Mouse (Mus musculus) midbrain, embryonic 15.5 days (tissue): ENCODE measurements at regions not wholly inside any gene's neighbourhood (a gene's known extent, or its start where the extent isn't known, plus 50 kb on each side); places are given as distances from the start of the nearest gene placed in this dataset.

Experiments
- ATAC-seq: fragments of 200-750 bp; cut with Nextera tagmentation; replicated peaks from 2 replicates; pipeline ENCODE4 v1.8.0; 2017; ENCODE audit warnings: moderate TSS enrichment
- H3K27ac ChIP-seq: fragments of 300-500 bp; sonication (generic); 2 replicates; pipeline ENCODE4 v1.5.1; 2015; ENCODE audit warnings: mild to moderate bottlenecking, inconsistent platforms
- H3K27me3 ChIP-seq: fragments of 300-500 bp; sonication (generic); replicated peaks from 2 replicates; pipeline ENCODE4 v1.6.1; 2015; ENCODE audit warnings: inconsistent platforms
- H3K36me3 ChIP-seq: fragments of 300-500 bp; sonication (generic); replicated peaks from 2 replicates; pipeline ENCODE4 v1.6.1; 2015; ENCODE audit warnings: inconsistent platforms
- H3K4me1 ChIP-seq: fragments of 300-500 bp; sonication (generic); 2 replicates; pipeline ENCODE4 v1.6.1; 2015; ENCODE audit warnings: inconsistent platforms
- H3K4me2 ChIP-seq: fragments of 300-500 bp; sonication (generic); 2 replicates; pipeline ENCODE4 v1.6.1; 2015; ENCODE audit warnings: inconsistent platforms, mild to moderate bottlenecking, moderate library complexity
- H3K4me3 ChIP-seq: fragments of 300-500 bp; sonication (generic); 2 replicates; pipeline ENCODE4 v1.5.1; 2015; ENCODE audit warnings: mild to moderate bottlenecking, inconsistent platforms
- H3K9ac ChIP-seq: fragments of 300-500 bp; sonication (generic); 2 replicates; pipeline ENCODE4 v1.6.1; 2015; ENCODE audit warnings: mild to moderate bottlenecking, inconsistent platforms
- H3K9me3 ChIP-seq: fragments of 300-500 bp; sonication (generic); 2 replicates; pipeline ENCODE4 v1.6.1; 2016; ENCODE audit warnings: inconsistent platforms
- WGBS: fragments of 180-500 bp; shearing (Covaris S2); methylation state at CpG from one replicate; pipeline ENCODE4 v1.1.7; 2015; ENCODE audit warnings: mixed read lengths; 5-methylcytosine and 5-hydroxymethylcytosine counted together

- no peak overlapping the region for H3K4me3 ChIP-seq
- H3K27me3 ChIP-seq = no peaks in the 10 kb centered on the region
- no peaks in the 10 kb centered on the region for H3K4me1 ChIP-seq
- no peak for ATAC-seq
- no peaks in the 10 kb centered on the region for H3K36me3 ChIP-seq
- no peaks in the 10 kb centered on the region for H3K9me3 ChIP-seq
- no peak overlapping the region for H3K4me2 ChIP-seq
- WGBS = 71% methylated on average over 6 of the region's 6 CpGs
- H3K27ac ChIP-seq = no peak overlapping the region
- no peak overlapping the region for H3K9ac ChIP-seq
These were observed 193.0 kb upstream of the Itga4 start for GRCm38 (mm10) chr2:79062196-79062636.

GRCm38 (mm10) chr2:79063641-79064040 is 191.6 kb upstream of the Itga4 start:
- 95% methylated on average over 2 of the region's 2 CpGs for WGBS
- Histone ChIP-seq H3K4me3 (no peak overlapping the region), H3K27me3 (no peaks in the 10 kb centered on the region), H3K4me2 (no peak overlapping the region), H3K36me3 (no peaks in the 10 kb centered on the region), H3K9ac (no peak overlapping the region), H3K9me3 (no peaks in the 10 kb centered on the region), H3K27ac (no peak overlapping the region), H3K4me1 (no peaks in the 10 kb centered on the region)
- no peak for ATAC-seq

DNA sequence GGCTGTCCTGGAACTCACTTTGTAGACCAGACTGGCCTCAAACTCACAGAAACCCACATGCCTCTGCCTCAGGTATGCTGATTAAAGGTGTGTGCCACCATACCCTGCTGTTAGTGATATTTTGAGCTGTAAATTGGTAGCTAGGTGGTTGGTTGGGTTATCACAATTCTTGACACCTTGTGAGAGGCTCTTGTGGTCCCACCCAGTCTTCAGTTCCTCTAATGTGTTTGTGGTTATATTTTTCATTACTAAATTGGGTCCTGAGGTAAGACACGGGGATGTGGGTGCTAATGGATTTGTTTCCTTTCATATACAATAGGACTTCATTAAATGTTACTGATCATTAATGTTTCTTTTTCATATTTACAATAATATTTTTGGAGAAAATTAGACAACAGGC is 189.9 kb upstream of the Itga4 start:
- 93% methylated on average over 1 of the region's 1 CpGs for WGBS
- H3K4me1 ChIP-seq = no peaks in the 10 kb centered on the region
- ATAC-seq = no peak
- H3K4me3 ChIP-seq = no peak overlapping the region
- no peak overlapping the region for H3K4me2 ChIP-seq
- no peak overlapping the region for H3K27ac ChIP-seq
- no peaks in the 10 kb centered on the region for H3K9me3 ChIP-seq
- no peak overlapping the region for H3K9ac ChIP-seq
- no peaks in the 10 kb centered on the region for H3K36me3 ChIP-seq
- H3K27me3 ChIP-seq = no peaks in the 10 kb centered on the region

DNA sequence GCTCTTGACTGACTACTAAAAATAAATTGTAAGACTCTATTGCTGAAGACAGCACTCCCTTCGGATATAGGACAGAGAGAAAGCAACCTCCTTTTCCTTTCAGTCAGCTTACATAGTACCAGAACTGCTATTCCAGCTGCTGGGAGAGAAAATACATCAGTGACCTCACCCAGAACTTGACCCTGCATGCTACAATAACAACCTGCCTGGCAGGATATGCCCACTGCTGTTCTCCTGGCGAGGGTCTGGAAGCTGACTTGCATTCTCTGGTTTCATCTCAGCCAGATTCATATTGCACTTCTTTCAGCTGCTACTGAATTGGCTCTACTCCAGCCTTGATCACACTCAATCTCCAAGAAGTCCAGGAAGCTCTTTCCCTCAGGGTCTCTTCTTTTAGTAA is 179.1 kb upstream of the Itga4 start:
- H3K27me3 ChIP-seq = no peaks in the 10 kb centered on the region
- H3K4me1 ChIP-seq = no peaks in the 10 kb centered on the region
- WGBS = 84% methylated on average over 2 of the region's 2 CpGs
- no peak overlapping the region for H3K9ac ChIP-seq
- H3K4me2 ChIP-seq = no peak overlapping the region
- H3K9me3 ChIP-seq = no peaks in the 10 kb centered on the region
- H3K4me3 ChIP-seq = no peak overlapping the region
- no peak overlapping the region for H3K27ac ChIP-seq
- no peaks in the 10 kb centered on the region for H3K36me3 ChIP-seq
- ATAC-seq = no peak

- no peaks in the 10 kb centered on the region for H3K4me1 ChIP-seq
- no peak overlapping the region for H3K4me3 ChIP-seq
- no peak overlapping the region for H3K27ac ChIP-seq
- no peak for ATAC-seq
- H3K9me3 ChIP-seq = no peaks in the 10 kb centered on the region
- H3K36me3 ChIP-seq = no peaks in the 10 kb centered on the region
- 65% methylated on average over 5 of the region's 5 CpGs for WGBS
- H3K4me2 ChIP-seq = no peak overlapping the region
- H3K27me3 ChIP-seq = no peaks in the 10 kb centered on the region
- no peak overlapping the region for H3K9ac ChIP-seq
These were observed 176.3 kb upstream of the Itga4 start for GRCm38 (mm10) chr2:79078836-79079394.

DNA sequence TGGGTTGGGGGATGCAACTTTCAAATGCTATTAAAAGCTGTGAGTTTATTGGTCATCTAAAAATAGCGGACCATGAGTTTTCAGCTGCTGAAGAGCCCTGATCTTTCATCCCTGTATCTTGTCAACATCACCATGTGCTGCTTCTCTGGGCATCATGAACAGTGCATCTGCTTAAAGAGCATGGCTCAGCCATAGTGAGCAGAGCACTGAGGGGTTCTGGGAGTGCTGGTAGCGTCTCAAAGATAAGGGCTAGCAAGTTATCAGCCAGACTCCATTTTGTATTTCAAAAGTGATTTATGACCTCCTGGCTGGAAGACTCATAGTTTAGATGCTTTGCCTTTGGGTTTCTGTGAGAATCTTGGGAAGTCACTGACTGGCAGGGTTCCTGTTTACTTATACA is 173.5 kb upstream of the Itga4 start:
- no peak overlapping the region for H3K27ac ChIP-seq
- no peak overlapping the region for H3K9ac ChIP-seq
- no peaks in the 10 kb centered on the region for H3K4me1 ChIP-seq
- no peak overlapping the region for H3K4me2 ChIP-seq
- WGBS = 95% methylated on average over 2 of the region's 2 CpGs
- H3K4me3 ChIP-seq = no peak overlapping the region
- ATAC-seq = no peak
- H3K36me3 ChIP-seq = no peaks in the 10 kb centered on the region
- no peaks in the 10 kb centered on the region for H3K9me3 ChIP-seq
- no peaks in the 10 kb centered on the region for H3K27me3 ChIP-seq

GRCm38 (mm10) chr2:79086280-79086679 is 168.9 kb upstream of the Itga4 start:
- Histone ChIP-seq H3K4me1 (no peaks in the 10 kb centered on the region), H3K4me2 (no peak overlapping the region), H3K9ac (no peak overlapping the region), H3K4me3 (no peak overlapping the region), H3K9me3 (no peaks in the 10 kb centered on the region), H3K27ac (no peak overlapping the region), H3K27me3 (no peaks in the 10 kb centered on the region), H3K36me3 (no peaks in the 10 kb centered on the region)
- no peak for ATAC-seq
- WGBS = 98% methylated on average over 4 of the region's 4 CpGs

GRCm38 (mm10) chr2:79086857-79087578 is 168.2 kb upstream of the Itga4 start:
- H3K9ac ChIP-seq = no peak overlapping the region
- no peak overlapping the region for H3K4me3 ChIP-seq
- H3K4me2 ChIP-seq = no peak overlapping the region
- H3K9me3 ChIP-seq = no peaks in the 10 kb centered on the region
- no peaks in the 10 kb centered on the region for H3K36me3 ChIP-seq
- WGBS = 70% methylated on average over 9 of the region's 9 CpGs
- no peaks in the 10 kb centered on the region for H3K27me3 ChIP-seq
- no peaks in the 10 kb centered on the region for H3K4me1 ChIP-seq
- no peak for ATAC-seq
- H3K27ac ChIP-seq = no peak overlapping the region

- no peaks in the 10 kb centered on the region for H3K9me3 ChIP-seq
- no peak for ATAC-seq
- no peak overlapping the region for H3K9ac ChIP-seq
- no peak overlapping the region for H3K27ac ChIP-seq
- WGBS = 70% methylated on average over 9 of the region's 9 CpGs
- H3K4me3 ChIP-seq = no peak overlapping the region
- H3K4me2 ChIP-seq = no peak overlapping the region
- H3K36me3 ChIP-seq = no peaks in the 10 kb centered on the region
- H3K27me3 ChIP-seq = no peaks in the 10 kb centered on the region
- H3K4me1 ChIP-seq = no peaks in the 10 kb centered on the region
These were observed 167.5 kb upstream of the Itga4 start for GRCm38 (mm10) chr2:79087600-79088205.

DNA sequence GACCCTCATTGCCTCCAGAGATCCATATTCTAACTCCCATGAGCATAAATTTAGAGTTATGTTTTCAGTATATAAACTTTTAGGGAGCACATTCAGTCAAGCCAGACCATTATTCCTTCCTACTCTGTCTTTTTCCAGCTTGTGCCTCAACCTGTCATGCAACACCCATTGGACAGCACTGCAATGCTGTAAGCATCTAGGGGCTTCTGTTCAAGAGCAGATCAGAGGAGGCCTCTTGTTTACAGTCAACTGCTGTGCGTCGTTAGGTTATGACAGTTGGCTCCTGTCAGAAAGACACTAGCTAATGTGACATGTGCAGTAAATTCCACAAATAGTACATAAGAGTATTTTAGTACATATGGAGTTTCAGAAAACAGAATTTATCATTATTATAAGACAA is 165.0 kb upstream of the Itga4 start:
- no peaks in the 10 kb centered on the region for H3K4me1 ChIP-seq
- no peak overlapping the region for H3K4me2 ChIP-seq
- H3K27ac ChIP-seq = no peak overlapping the region
- H3K9me3 ChIP-seq = no peaks in the 10 kb centered on the region
- WGBS = 95% methylated on average over 2 of the region's 2 CpGs
- H3K9ac ChIP-seq = no peak overlapping the region
- no peak for ATAC-seq
- no peaks in the 10 kb centered on the region for H3K27me3 ChIP-seq
- no peaks in the 10 kb centered on the region for H3K36me3 ChIP-seq
- no peak overlapping the region for H3K4me3 ChIP-seq

GRCm38 (mm10) chr2:79094298-79094697 is 160.9 kb upstream of the Itga4 start:
- H3K36me3 ChIP-seq = no peaks in the 10 kb centered on the region
- no peak for ATAC-seq
- 40% methylated on average over 1 of the region's 1 CpGs for WGBS

DNA sequence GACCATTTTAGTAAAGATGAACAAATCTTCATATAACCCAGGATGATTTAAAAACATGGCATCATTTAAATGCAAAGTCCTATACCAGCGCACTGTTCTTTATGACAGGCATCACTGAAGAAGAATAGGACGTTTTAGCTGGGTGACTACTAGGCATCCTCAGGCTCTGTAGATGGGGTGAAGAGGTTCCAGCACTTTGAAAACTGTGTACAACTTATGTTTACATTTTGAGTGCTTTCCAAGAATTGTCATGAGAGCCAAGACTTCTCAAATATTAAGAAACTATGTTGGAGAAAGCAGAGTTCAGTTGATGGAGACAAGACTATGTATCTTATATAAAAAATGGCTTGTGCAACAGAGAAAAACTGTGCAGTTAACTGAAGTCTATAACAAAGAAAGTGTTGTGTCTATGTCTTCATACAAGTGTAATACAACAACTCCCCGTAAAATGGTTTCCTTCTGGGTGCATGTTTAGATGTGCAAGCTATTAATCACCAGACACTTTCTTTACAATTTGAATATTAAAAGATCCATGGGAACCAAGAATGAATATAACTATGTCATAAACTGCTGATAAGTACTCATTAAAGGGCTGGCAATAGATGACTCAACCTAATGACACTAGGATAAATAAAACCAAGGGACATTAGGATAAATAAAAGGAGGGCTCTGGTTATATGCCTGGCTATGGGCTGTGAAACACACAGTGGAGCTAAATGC is 158.5 kb upstream of the Itga4 start:
- H3K27ac ChIP-seq = no peak overlapping the region
- no peak overlapping the region for H3K4me3 ChIP-seq
- no peaks in the 10 kb centered on the region for H3K9me3 ChIP-seq
- H3K9ac ChIP-seq = no peak overlapping the region
- no peaks in the 10 kb centered on the region for H3K27me3 ChIP-seq
- no peaks in the 10 kb centered on the region for H3K4me1 ChIP-seq
- WGBS = 88% methylated on average over 3 of the region's 3 CpGs
- H3K36me3 ChIP-seq = no peaks in the 10 kb centered on the region
- no peak overlapping the region for H3K4me2 ChIP-seq
- ATAC-seq = no peak

More at GRCm38 (mm10) chr2:79094298-79094697, 160.9 kb upstream of the Itga4 start:
- H3K9me3 ChIP-seq = no peaks in the 10 kb centered on the region
- H3K27me3 ChIP-seq = no peaks in the 10 kb centered on the region
- H3K4me2 ChIP-seq = no peak overlapping the region
- H3K9ac ChIP-seq = no peak overlapping the region
- H3K27ac ChIP-seq = no peak overlapping the region
- no peak overlapping the region for H3K4me3 ChIP-seq
- H3K4me1 ChIP-seq = no peaks in the 10 kb centered on the region
